ENCODE assay signal across 8 mouse cellular contexts in the genomic region with DNA sequence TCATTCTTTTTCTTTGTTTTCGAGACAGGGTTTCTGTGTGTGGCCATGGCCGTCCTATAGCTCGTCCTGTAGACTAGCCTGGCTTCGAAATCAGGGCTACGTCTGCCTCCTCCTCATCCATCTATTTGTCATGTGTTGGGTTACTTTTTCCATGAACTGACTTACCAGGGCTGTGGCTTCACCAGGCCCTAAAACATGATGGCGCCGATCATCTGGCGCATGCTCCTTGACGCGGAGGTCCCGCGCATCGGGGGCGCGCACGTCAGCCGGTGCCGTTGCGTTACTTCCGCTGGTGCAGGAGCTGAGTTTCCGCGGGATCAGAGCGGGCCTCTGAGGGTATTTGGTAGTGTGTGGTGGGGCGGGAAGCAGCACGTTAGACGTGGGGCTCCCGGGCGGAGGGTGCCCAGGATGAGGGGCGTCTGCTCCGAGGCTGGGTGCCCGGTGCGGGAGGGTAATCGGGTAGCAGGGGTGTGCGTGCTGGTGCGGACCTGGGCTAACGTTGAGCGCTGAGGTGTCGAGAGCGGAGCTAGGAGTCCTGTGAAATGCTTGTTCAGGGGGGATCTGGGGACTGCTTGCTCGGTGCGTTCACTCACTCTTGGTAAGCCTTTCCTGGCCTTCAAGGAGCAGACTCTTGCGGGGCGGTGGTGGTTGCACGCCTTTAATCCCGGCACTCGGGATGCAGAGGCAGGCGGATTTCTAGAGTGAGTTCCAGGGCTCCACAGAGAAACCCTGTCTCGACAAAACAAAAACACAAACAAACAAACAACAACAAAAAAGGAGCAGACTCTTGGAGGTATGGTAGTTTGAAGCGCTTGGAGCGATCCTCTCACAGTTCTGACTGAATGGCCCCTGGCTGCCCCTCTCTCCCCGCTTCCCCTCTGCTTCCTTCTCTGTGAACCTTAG. TPM values are rescaled to one million over a fixed set of nuclear protein-coding genes. Genes with fewer than 3 reads are reported as not detected.
DNase-seq lines count a peak whose midpoint lies in the region; ATAC-seq and TF ChIP-seq lines count a peak whose summit lies in the region.
"Not testable (repeated sequence)": the region's sequence is repeated elsewhere in the genome, so short reads cannot be mapped to it uniquely, and the experiment has no call there.

A gene (minus strand): TSS at position 226 of the 903 bp plus-strand sequence.

- peak; percentile 59; the same call in 1 of the 2 replicates for ATAC-seq in G1E (ENCODE audit: extremely low read depth, insufficient number of reproducible peaks, low FRiP score, poor library complexity, severe bottlenecking)
- peak; percentile 48 for ATAC-seq in forebrain, embryonic 13.5 days
- ATAC-seq in liver, embryonic 15.5 days (ENCODE audit: insufficient read depth), result peak; percentile 81

- H3ac ChIP-seq in myocyte (ENCODE audit: control insufficient read depth, insufficient read length), result not testable (repeated sequence)

- H3K36me3 ChIP-seq in G1E (replicated peaks); forebrain, embryonic 13.5 days (ENCODE audit: poor library complexity, severe bottlenecking); liver, embryonic 15.5 days (replicated peaks); myocyte (ENCODE audit: control insufficient read depth, insufficient read depth): not testable (repeated sequence)
- peaks cover 15% of the 10 kb centered on the region for H3K36me3 ChIP-seq in hindbrain, embryonic 10.5 days

- 4% methylated on average over 42 of the region's 51 CpGs for WGBS in forebrain, embryonic 13.5 days
- WGBS in hindbrain, embryonic 10.5 days, result 4% methylated on average over 45 of the region's 51 CpGs
- WGBS in liver, embryonic 15.5 days (ENCODE audit: insufficient replicate concordance), result 2% methylated on average over 44 of the region's 51 CpGs

- H3K4me1 ChIP-seq in G1E (ENCODE audit: insufficient read depth, low read depth, low read length); forebrain, embryonic 13.5 days; hindbrain, embryonic 10.5 days (replicated peaks); liver, embryonic 15.5 days (replicated peaks): not testable (repeated sequence)

- not testable (repeated sequence) for TF ChIP-seq POLR2A in myocyte (IDR thresholded peaks at IDR 0.05; ENCODE audit: insufficient read length, low read depth)

- peak within 1 kb of the TSS; percentile 69 for H3K4me3 ChIP-seq in G1E (ENCODE audit: low read depth, low read length)
- peak within 1 kb of the TSS; percentile 40 for H3K4me3 ChIP-seq in forebrain, embryonic 13.5 days
- peak within 1 kb of the TSS; percentile 55 for H3K4me3 ChIP-seq in hindbrain, embryonic 10.5 days
- H3K4me3 ChIP-seq in layer of hippocampus, adult 2 months, result peak within 1 kb of the TSS; percentile 57
- peak within 1 kb of the TSS; percentile 56 for H3K4me3 ChIP-seq in liver, embryonic 15.5 days (replicated peaks)
- H3K4me3 ChIP-seq in myocyte, result peak within 1 kb of the TSS; percentile 31

- H3K27me3 ChIP-seq in G1E (ENCODE audit: insufficient read depth, low read length); forebrain, embryonic 13.5 days; hindbrain, embryonic 10.5 days (ENCODE audit: insufficient read depth, poor library complexity, severe bottlenecking); liver, embryonic 15.5 days; myocyte (ENCODE audit: control insufficient read depth, insufficient read depth, insufficient read length): not testable (repeated sequence)

- not testable (repeated sequence) for DNase-seq in G1E (ENCODE audit: low spot score); layer of hippocampus, adult 2 months (ENCODE audit: low spot score in 2 of 2)
- DNase-seq in cerebellum, adult 11-12 months, result peak; percentile 50
- DNase-seq in hindbrain, embryonic 10.5 days (ENCODE audit: low spot score), result peak; percentile 53
- peak; percentile 22 to 26 for DNase-seq in thymus, adult 18-20 months

- not testable (repeated sequence) for H3K9me3 ChIP-seq in G1E (replicated peaks); forebrain, embryonic 13.5 days (replicated peaks); hindbrain, embryonic 10.5 days; liver, embryonic 15.5 days (replicated peaks)

- H3K9ac ChIP-seq in forebrain, embryonic 13.5 days, result peak within 1 kb of the TSS; percentile 60
- peak within 1 kb of the TSS; percentile 37 for H3K9ac ChIP-seq in liver, embryonic 15.5 days

- peak within 1 kb of the TSS; percentile 85 for H3K27ac ChIP-seq in forebrain, embryonic 13.5 days
- peak within 1 kb of the TSS; percentile 88 for H3K27ac ChIP-seq in hindbrain, embryonic 10.5 days
- H3K27ac ChIP-seq in layer of hippocampus, adult 2 months, result peak within 1 kb of the TSS; percentile 78
- not testable (repeated sequence) for H3K27ac ChIP-seq in liver, embryonic 15.5 days (replicated peaks)

- H3K79me2 ChIP-seq in myocyte (ENCODE audit: control insufficient read depth, insufficient read depth), result not testable (repeated sequence)

- H3K4me2 ChIP-seq in forebrain, embryonic 13.5 days, result peak within 1 kb of the TSS; percentile 54
- peak within 1 kb of the TSS; percentile 64 for H3K4me2 ChIP-seq in liver, embryonic 15.5 days
- H3K4me2 ChIP-seq in myocyte (ENCODE audit: low read depth), result peak within 1 kb of the TSS; percentile 90

- TF ChIP-seq CTCF in G1E (IDR thresholded peaks at IDR 0.05; ENCODE audit: low read depth, low read length); layer of hippocampus, adult 2 months (conservative IDR thresholded peaks at IDR 0.05): not testable (repeated sequence)

TF ChIP-seq in myocyte, 11 proteins besides CTCF, POLR2A, EP300 and RAD21:
- peak; percentile 7 for TF ChIP-seq POLR2AphosphoS2 (IDR thresholded peaks at IDR 0.05; ENCODE audit: insufficient read length, low read depth)
TF ChIP-seq in myocyte: peak in this region for 1; not testable (repeated sequence) for 10.

RNA-seq across cellular contexts. Expression of the gene that starts here (rescaled TPM):
- total RNA-seq in G1E (2014; fragmentation: Nextera tagmentation) (3.1 and 4.4 TPM in 2 replicates), G1E (2017) (0.52 and 0.82 TPM in 2 replicates)
- polyA plus RNA-seq in G1E (2012) (0.11 and 0.14 TPM in 2 replicates), myocyte (2012; fragmentation: generic; extraction: Trizol) (3.1 TPM)
- polyA plus RNA-seq in forebrain, embryonic 13.5 days (2015; fragmentation: Nextera tagmentation; extraction: Ambion mirVana), result 218 and 237 TPM in 2 replicates
- polyA plus RNA-seq in hindbrain, embryonic 10.5 days (2016; fragmentation: Nextera tagmentation; extraction: Ambion mirVana), result 112 and 147 TPM in 2 replicates
- 100 to 1,000 TPM; 473 to 514 TPM for total RNA-seq in layer of hippocampus, adult 2 months (2021)
- 0.73 and 1.3 TPM in 2 replicates for polyA plus RNA-seq in liver, embryonic 15.5 days (2015; fragmentation: Nextera tagmentation; extraction: Ambion mirVana)

Comparison
In these comparisons a context has a peak if more than half of its experiments do, and no peak if none do; other contexts are left out.
1. RNA of the gene that starts here (total RNA-seq): 473 to 514 TPM in layer of hippocampus, adult 2 months; 0.52 to 4.4 TPM in G1E; every median in the first group is over 10 times any median in the second.
2. RNA of the gene that starts here (polyA plus RNA-seq): 218 to 237 TPM in forebrain, embryonic 13.5 days and 112 to 147 TPM in hindbrain, embryonic 10.5 days; 3.1 TPM in myocyte (single experiment), 0.73 to 1.3 TPM in liver, embryonic 15.5 days and 0.11 to 0.14 TPM in G1E; every median in the first group is over 10 times any median in the second.
3. Peak in every context shown above with its lines, with median percentiles within 50 percentile points of each other: ATAC-seq, H3K4me3 ChIP-seq and H3K4me2 ChIP-seq.